Comparison of ENCODE assay signal across 11 mouse cellular contexts in genomic region chr12:54110930-54111329, GRCm38 (mm10).
"Had no signal": no experiment of that assay in that cellular context is flagged by ENCODE, and none has a peak within 500 bp of the region (broad histone marks: within the 10 kb centered on the region; RNA-seq: fewer than 3 reads in every experiment).

No protein-coding gene starts in this region.

- H3K9me3 ChIP-seq: limb, embryonic 15.5 days; liver, embryonic 12.5 days; lung, embryonic 15.5 days; midbrain, embryonic 15.5 days; neural tube, embryonic 13.5 days had no signal

- H3K4me3 ChIP-seq: left cerebral cortex, adult 2 months; limb, embryonic 15.5 days; liver, embryonic 12.5 days; lung, embryonic 15.5 days; midbrain, embryonic 15.5 days; neural tube, embryonic 13.5 days had no signal

- H3K36me3 ChIP-seq: limb, embryonic 15.5 days; liver, embryonic 12.5 days; lung, embryonic 15.5 days; midbrain, embryonic 15.5 days; neural tube, embryonic 13.5 days had no signal

- H3K9ac ChIP-seq: limb, embryonic 15.5 days; liver, embryonic 12.5 days; lung, embryonic 15.5 days; midbrain, embryonic 15.5 days; neural tube, embryonic 13.5 days had no signal

- H3K4me1 ChIP-seq: limb, embryonic 15.5 days; liver, embryonic 12.5 days; lung, embryonic 15.5 days; midbrain, embryonic 15.5 days; neural tube, embryonic 13.5 days had no signal

- DNase-seq: kidney, adult 18-20 months; kidney, postnatal 14 days; right cerebral cortex, postnatal 25 days; thymus, adult 18-20 months; thymus, postnatal 14 days had no signal

- H3K27ac ChIP-seq: left cerebral cortex, adult 2 months; limb, embryonic 15.5 days; liver, embryonic 12.5 days; lung, embryonic 15.5 days; midbrain, embryonic 15.5 days; neural tube, embryonic 13.5 days had no signal

- H3K4me2 ChIP-seq: limb, embryonic 15.5 days; liver, embryonic 12.5 days; lung, embryonic 15.5 days; midbrain, embryonic 15.5 days; neural tube, embryonic 13.5 days had no signal

- H3K27me3 ChIP-seq: limb, embryonic 15.5 days; liver, embryonic 12.5 days; lung, embryonic 15.5 days; midbrain, embryonic 15.5 days; neural tube, embryonic 13.5 days had no signal

- ATAC-seq: liver, embryonic 12.5 days; midbrain, embryonic 15.5 days had no signal
